Mouse (Mus musculus) lung, embryonic 15.5 days (tissue): ENCODE results near the gene Itgb8. TPM values are rescaled to one million over a fixed set of nuclear protein-coding genes. Genes with fewer than 3 reads are reported as not detected.

Experiments
- ATAC-seq: fragments of 200-750 bp; cut with Nextera tagmentation; 2 replicates; pipeline ENCODE4 v1.8.0; 2017; ENCODE audit warnings: moderate number of reproducible peaks, borderline replicate concordance; ENCODE audit not compliant: low FRiP score, low TSS enrichment; ENCODE audit errors: extremely low read depth
- H3K27ac ChIP-seq: fragments of 300-500 bp; sonication (generic); 2 replicates; pipeline ENCODE4 v1.5.1; 2015; ENCODE audit warnings: moderate library complexity, mild to moderate bottlenecking, inconsistent platforms
- H3K27me3 ChIP-seq: fragments of 300-500 bp; sonication (generic); 2 replicates; pipeline ENCODE4 v1.6.1; 2015; ENCODE audit warnings: inconsistent platforms
- H3K36me3 ChIP-seq: fragments of 300-500 bp; sonication (generic); 2 replicates; pipeline ENCODE4 v1.6.1; 2015; ENCODE audit warnings: inconsistent platforms
- H3K4me1 ChIP-seq: fragments of 300-500 bp; sonication (generic); 2 replicates; pipeline ENCODE4 v1.6.1; 2015; ENCODE audit warnings: inconsistent platforms
- H3K4me2 ChIP-seq: fragments of 300-500 bp; sonication (generic); 2 replicates; pipeline ENCODE4 v1.6.1; 2015; ENCODE audit warnings: inconsistent platforms, mild to moderate bottlenecking, moderate library complexity
- H3K4me3 ChIP-seq: fragments of 300-500 bp; sonication (generic); 2 replicates; pipeline ENCODE4 v1.5.1; 2015; ENCODE audit warnings: mild to moderate bottlenecking, inconsistent platforms
- H3K9ac ChIP-seq: fragments of 300-500 bp; sonication (generic); 2 replicates; pipeline ENCODE4 v1.6.1; 2015; ENCODE audit warnings: inconsistent platforms
- H3K9me3 ChIP-seq: fragments of 300-500 bp; sonication (generic); 2 replicates; pipeline ENCODE4 v1.6.1; 2016; ENCODE audit warnings: inconsistent platforms
- WGBS: fragments of 180-500 bp; shearing (Covaris S2); methylation state at CpG from one replicate; pipeline ENCODE4 v1.1.7; 2015; 5-methylcytosine and 5-hydroxymethylcytosine counted together
- polyA plus RNA-seq: library from polyadenylated mRNA; unstranded; fragments of >200 nt; fragmentation: Nextera tagmentation; extraction: Ambion mirVana; gene quantifications from 2 replicates; pipeline ENCODE4 v1.2.1, GENCODE M21; 2015

Gene Itgb8
- polyA plus RNA-seq, 1 experiment from 2014 or later: 3.6 TPM

DNA sequence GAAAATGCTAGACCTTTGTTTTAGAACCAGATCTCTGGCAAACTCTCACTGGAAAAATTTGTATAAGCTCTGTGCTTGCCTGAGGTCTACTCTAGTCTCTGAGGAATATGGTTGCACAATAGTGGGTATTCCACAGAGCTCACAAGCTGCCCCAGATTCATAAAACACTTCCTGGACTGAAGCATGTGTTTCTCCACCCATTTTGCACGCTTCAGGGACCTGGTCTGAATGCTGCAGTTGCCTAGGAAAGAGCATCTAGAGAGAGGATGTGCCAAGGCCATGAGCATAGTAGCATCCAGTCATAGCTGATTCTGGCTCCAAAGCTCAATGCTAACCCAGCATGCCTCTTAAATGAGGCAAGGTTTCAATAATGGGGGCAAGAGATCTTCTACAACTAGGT lies 74.4 kb downstream of the Itgb8 start:
- no peak overlapping the region for H3K4me3 ChIP-seq
- no peak overlapping the region for H3K9ac ChIP-seq
- peak overlapping the region; percentile 55 for H3K27ac ChIP-seq
- no peak overlapping the region for H3K4me2 ChIP-seq
- 71% methylated on average over 1 of the region's 1 CpGs for WGBS
- no peaks in the 10 kb centered on the region for H3K27me3 ChIP-seq
- no peaks in the 10 kb centered on the region for H3K9me3 ChIP-seq
- no peaks in the 10 kb centered on the region for H3K36me3 ChIP-seq
- peaks cover 6% of the 10 kb centered on the region for H3K4me1 ChIP-seq
- no peak for ATAC-seq

DNA sequence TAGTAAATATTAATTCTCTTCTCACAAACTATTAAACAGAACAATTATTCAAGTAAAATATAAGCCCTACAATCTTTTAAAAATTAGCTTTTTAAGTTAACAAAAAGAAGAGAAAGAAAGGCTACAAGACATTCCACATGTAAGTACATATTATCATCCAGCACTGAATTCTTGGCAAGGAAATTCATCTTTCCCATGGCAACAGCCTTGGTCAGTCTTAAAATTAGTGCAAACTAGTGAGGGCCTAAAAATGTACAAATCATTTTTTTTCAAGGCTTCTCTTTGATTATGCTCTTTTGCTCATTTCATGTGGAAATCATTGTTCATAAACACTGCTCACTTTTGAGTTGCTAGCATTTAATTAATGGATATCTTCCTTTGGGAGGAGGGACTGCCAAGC lies 77.8 kb downstream of the Itgb8 start:
- Histone ChIP-seq H3K9me3 (no peaks in the 10 kb centered on the region), H3K4me1 (peaks cover 9% of the 10 kb centered on the region), H3K9ac (no peak overlapping the region), H3K4me2 (no peak overlapping the region), H3K27me3 (no peaks in the 10 kb centered on the region), H3K4me3 (no peak overlapping the region), H3K36me3 (no peaks in the 10 kb centered on the region), H3K27ac (no peak overlapping the region)
- no peak for ATAC-seq

DNA sequence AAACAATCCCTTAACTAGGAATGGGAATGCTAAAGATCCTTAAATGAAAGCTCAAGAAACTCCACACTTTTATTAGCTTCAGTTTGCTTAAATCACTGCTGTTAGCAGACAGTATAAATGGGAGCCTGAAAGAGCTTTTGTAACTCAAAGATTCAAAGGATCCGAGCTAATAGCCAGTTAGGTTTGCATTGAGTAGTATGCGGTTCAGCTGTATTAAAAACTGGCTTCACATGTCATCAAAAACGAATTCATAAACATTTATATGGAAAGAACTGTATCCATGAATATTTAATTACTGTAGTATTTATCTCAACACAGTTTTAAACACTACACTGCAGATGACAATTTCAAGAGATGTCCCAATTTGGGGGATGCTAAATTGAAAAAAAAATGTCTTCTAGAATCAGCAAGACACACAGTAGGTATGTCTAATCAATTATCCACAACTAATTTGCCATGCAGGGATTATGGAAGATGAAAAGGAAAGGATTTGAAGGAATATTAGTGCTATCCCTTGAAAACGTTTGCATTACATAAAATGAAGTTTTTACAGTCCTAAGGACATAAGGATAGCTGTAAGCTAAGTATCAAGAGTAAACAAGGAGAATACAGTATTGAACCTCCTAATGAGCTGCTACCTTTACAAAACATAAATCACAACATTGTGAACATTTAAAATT lies 79.2 kb downstream of the Itgb8 start:
- Histone ChIP-seq H3K9me3 (no peaks in the 10 kb centered on the region), H3K4me1 (peaks cover 9% of the 10 kb centered on the region), H3K4me3 (no peak overlapping the region), H3K27me3 (no peaks in the 10 kb centered on the region), H3K9ac (no peak overlapping the region), H3K27ac (no peak overlapping the region), H3K36me3 (no peaks in the 10 kb centered on the region), H3K4me2 (no peak overlapping the region)
- WGBS: 63% methylated on average over 4 of the region's 4 CpGs
- no peak for ATAC-seq

DNA sequence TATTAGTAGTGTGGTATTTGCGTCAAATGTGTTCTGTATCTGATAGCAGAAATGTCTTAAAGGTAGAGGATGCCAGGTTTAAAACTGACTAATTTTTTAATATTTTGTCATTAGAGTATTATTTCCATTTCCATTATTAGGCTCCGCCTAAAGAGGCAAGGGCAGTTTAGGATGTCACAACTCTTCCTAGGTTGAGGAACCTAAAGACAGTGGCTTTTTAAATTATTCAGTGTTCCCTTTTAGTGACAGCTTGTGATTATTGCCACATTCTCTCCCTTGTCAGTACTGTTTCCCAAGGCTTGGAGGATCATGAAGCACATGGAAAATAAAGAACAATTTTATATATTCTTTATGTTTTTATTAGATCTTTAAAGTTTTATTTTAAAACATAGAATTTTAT lies 80.9 kb downstream of the Itgb8 start:
- 91% methylated on average over 2 of the region's 2 CpGs for WGBS
- no peak for ATAC-seq
- no peak overlapping the region for H3K9ac ChIP-seq

GRCm38 (mm10) chr12:119157068-119157467 lies 81.5 kb downstream of the Itgb8 start:
- Histone ChIP-seq H3K36me3 (no peaks in the 10 kb centered on the region), H3K4me1 (0 out of 2 replicates have a peak, but pooled peaks cover 6% of the 10 kb centered on the region), H3K27me3 (no peaks in the 10 kb centered on the region), H3K9ac (no peak overlapping the region), H3K9me3 (no peaks in the 10 kb centered on the region), H3K4me3 (no peak overlapping the region), H3K4me2 (no peak overlapping the region), H3K27ac (no peak overlapping the region)
- ATAC-seq: no peak
- WGBS: 72% methylated on average over 3 of the region's 3 CpGs

More for the DNA sequence above, 80.9 kb downstream of the Itgb8 start:
- Histone ChIP-seq H3K27ac (no peak overlapping the region), H3K4me3 (no peak overlapping the region), H3K4me2 (no peak overlapping the region), H3K27me3 (no peaks in the 10 kb centered on the region), H3K9me3 (no peaks in the 10 kb centered on the region), H3K4me1 (0 out of 2 replicates have a peak, but pooled peaks cover 6% of the 10 kb centered on the region), H3K36me3 (no peaks in the 10 kb centered on the region)

DNA sequence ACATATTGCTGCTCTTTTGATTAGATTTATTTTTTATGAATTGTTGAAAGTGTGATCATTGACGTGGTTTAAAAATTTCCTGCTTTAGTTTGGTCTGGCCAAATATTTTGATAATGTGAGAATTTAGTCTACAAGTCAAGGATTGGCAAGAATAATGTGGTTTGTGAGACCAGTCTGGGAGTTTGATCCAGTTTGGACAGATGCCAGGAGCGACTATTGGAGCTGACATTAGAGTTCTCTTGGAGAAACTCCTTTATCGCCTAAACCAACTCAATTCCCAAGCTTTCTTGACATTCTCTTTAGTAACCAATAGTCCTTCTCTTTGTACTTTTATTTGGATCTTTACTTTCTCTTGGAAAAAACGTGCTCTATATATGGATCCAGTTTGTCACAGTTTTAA lies 83.0 kb downstream of the Itgb8 start:
- H3K27me3 ChIP-seq: no peaks in the 10 kb centered on the region
- peak; percentile 70; the same call in 1 of the 2 replicates for ATAC-seq
- H3K9ac ChIP-seq: no peak overlapping the region
- no peak overlapping the region for H3K4me2 ChIP-seq
- H3K36me3 ChIP-seq: no peaks in the 10 kb centered on the region
- H3K27ac ChIP-seq: peak overlapping the region; percentile 63; the same call in 1 of the 2 replicates
- no peaks in the 10 kb centered on the region for H3K9me3 ChIP-seq
- H3K4me3 ChIP-seq: no peak overlapping the region
- 41% methylated on average over 4 of the region's 4 CpGs for whole genome bisulfite sequencing
- 0 out of 2 replicates have a peak, but pooled peaks cover 6% of the 10 kb centered on the region for H3K4me1 ChIP-seq

GRCm38 (mm10) chr12:119150956-119151355 lies 87.6 kb downstream of the Itgb8 start:
- no peak for ATAC-seq
- Histone ChIP-seq H3K4me2 (no peak overlapping the region), H3K9me3 (no peaks in the 10 kb centered on the region), H3K27me3 (no peaks in the 10 kb centered on the region), H3K36me3 (no peaks in the 10 kb centered on the region), H3K4me1 (0 out of 2 replicates have a peak, but pooled peaks cover 3% of the 10 kb centered on the region), H3K27ac (no peak overlapping the region), H3K9ac (no peak overlapping the region), H3K4me3 (no peak overlapping the region)
- 95% methylated on average over 2 of the region's 2 CpGs for WGBS

GRCm38 (mm10) chr12:119147753-119148152 lies 90.8 kb downstream of the Itgb8 start:
- Histone ChIP-seq H3K4me3 (no peak overlapping the region), H3K27me3 (no peaks in the 10 kb centered on the region), H3K27ac (no peak overlapping the region), H3K36me3 (no peaks in the 10 kb centered on the region), H3K9ac (no peak overlapping the region), H3K4me2 (no peak overlapping the region), H3K9me3 (no peaks in the 10 kb centered on the region), H3K4me1 (no peaks in the 10 kb centered on the region)
- no peak for ATAC-seq
- WGBS: 71% methylated on average over 3 of the region's 3 CpGs

GRCm38 (mm10) chr12:119146031-119146430 lies 92.6 kb downstream of the Itgb8 start:
- H3K4me2 ChIP-seq: no peak overlapping the region
- no peaks in the 10 kb centered on the region for H3K4me1 ChIP-seq
- H3K27ac ChIP-seq: no peak overlapping the region
- no peaks in the 10 kb centered on the region for H3K9me3 ChIP-seq
- WGBS: 61% methylated on average over 1 of the region's 1 CpGs
- no peaks in the 10 kb centered on the region for H3K36me3 ChIP-seq
- no peak overlapping the region for H3K9ac ChIP-seq
- no peak overlapping the region for H3K4me3 ChIP-seq
- ATAC-seq: no peak
- H3K27me3 ChIP-seq: no peaks in the 10 kb centered on the region

- Histone ChIP-seq H3K27me3 (no peaks in the 10 kb centered on the region), H3K9me3 (no peaks in the 10 kb centered on the region), H3K4me1 (no peaks in the 10 kb centered on the region), H3K4me2 (no peak overlapping the region), H3K36me3 (no peaks in the 10 kb centered on the region), H3K4me3 (no peak overlapping the region), H3K27ac (no peak overlapping the region), H3K9ac (no peak overlapping the region)
- ATAC-seq: peak; percentile 59; the same call in 1 of the 2 replicates
- WGBS: 40% methylated on average over 1 of the region's 1 CpGs
Observed at GRCm38 (mm10) chr12:119137946-119138345, 100.7 kb downstream of the Itgb8 start.

DNA sequence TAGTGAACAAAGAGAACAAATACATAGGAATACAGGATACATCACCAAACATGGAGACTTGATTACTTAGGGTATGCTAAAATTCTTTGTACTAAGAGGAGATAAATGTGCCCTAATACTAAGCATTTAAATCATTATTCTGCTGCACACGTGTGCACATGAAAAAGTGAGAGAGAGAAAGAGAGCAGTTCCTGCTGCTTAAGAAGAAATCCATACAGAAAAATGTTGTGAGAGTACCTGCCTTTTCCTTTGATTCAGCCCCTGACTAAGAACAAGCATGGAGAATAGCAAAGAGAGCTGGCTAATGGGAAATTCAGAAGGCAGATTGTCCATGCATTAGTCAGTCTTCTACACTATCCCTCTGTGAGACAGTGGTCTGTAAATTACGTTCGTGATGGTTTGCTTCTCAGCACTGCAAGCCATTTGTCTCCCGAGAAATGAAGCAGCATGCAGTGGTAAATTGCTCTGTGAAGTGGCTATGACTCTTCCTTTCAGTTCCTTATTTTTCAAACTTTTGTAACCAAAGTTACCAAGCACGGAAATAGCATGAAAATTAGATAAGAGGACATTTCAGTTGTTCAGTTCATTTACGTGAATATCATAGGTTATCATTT lies 125.0 kb downstream of the Itgb8 start:
- H3K4me2 ChIP-seq: no peak overlapping the region
- no peaks in the 10 kb centered on the region for H3K9me3 ChIP-seq
- H3K27me3 ChIP-seq: no peaks in the 10 kb centered on the region
- no peaks in the 10 kb centered on the region for H3K4me1 ChIP-seq
- H3K4me3 ChIP-seq: no peak overlapping the region
- 46% methylated on average over 6 of the region's 6 CpGs for WGBS
- no peak for ATAC-seq
- no peaks in the 10 kb centered on the region for H3K36me3 ChIP-seq
- no peak overlapping the region for H3K9ac ChIP-seq
- no peak overlapping the region for H3K27ac ChIP-seq

DNA sequence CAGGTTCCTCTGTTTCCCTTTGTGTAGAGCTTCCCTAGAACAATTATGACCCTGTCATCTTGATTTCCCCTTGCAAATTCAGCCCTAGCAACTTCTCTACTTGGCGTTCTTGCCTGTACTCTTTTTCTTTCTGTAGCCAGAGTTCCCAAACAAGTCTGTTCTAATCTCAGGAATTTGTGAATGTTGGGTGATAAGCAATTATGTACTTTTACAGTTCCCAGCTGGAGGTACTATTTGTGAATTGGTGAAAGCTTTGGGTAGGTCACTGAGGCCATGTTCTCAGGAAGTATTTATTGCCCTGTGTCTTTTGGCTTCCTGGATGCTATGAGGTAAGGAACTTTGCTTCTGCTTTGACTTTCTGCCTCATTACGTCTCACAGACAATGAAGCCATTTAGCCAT lies 128.5 kb downstream of the Itgb8 start:
- 31% methylated on average over 2 of the region's 2 CpGs for WGBS

More for the DNA sequence above, 128.5 kb downstream of the Itgb8 start:
- Histone ChIP-seq H3K9ac (no peak overlapping the region), H3K27me3 (no peaks in the 10 kb centered on the region), H3K4me2 (no peak overlapping the region), H3K4me1 (no peaks in the 10 kb centered on the region), H3K36me3 (no peaks in the 10 kb centered on the region), H3K27ac (no peak overlapping the region), H3K9me3 (no peaks in the 10 kb centered on the region), H3K4me3 (no peak overlapping the region)
- no peak for ATAC-seq
